Mouse (Mus musculus): Measurements from ENCODE around the gene Musk.

The Musk gene

GRCm38 (mm10) chr4:58413188-58414185, 127.7 kb downstream of the Musk start:
- DNase-seq (ENCODE audit: low read depth, low spot score) = no peak

- DNase-seq (ENCODE audit: low read depth, low spot score) = no peak
These were observed 129.8 kb downstream of the Musk start for GRCm38 (mm10) chr4:58415537-58415936.

GRCm38 (mm10) chr4:58417319-58417718, 131.6 kb downstream of the Musk start:
- DNase-seq (ENCODE audit: low read depth, low spot score) = no peak

DNA sequence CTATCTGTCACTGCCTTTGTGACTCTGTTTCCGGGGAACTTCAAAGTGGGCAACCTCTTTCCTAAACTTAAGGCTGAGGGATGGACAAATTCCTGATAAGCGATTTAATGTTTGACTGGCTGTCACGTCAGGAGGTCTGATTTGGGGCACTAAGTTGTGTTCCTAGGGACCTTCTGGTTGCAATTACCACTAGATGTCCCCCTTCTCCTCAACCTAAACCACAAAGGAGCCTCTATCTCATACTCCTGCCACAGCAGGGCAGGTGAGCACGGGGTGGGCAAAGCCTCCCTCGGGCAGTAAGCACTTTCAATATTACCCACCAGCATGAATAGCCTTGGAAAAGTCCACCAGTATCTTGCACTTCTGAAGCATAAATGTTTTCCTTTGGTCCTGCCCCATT, 133.5 kb downstream of the Musk start:
- no peak for DNase-seq (ENCODE audit: low read depth, low spot score)

- no peak for DNase-seq (ENCODE audit: low read depth, low spot score)
These were observed 137.6 kb downstream of the Musk start for GRCm38 (mm10) chr4:58423276-58423930.

All from embryo, embryonic 11.5 days (tissue).